ENCODE assay signal across 11 mouse cellular contexts in the genomic region with DNA sequence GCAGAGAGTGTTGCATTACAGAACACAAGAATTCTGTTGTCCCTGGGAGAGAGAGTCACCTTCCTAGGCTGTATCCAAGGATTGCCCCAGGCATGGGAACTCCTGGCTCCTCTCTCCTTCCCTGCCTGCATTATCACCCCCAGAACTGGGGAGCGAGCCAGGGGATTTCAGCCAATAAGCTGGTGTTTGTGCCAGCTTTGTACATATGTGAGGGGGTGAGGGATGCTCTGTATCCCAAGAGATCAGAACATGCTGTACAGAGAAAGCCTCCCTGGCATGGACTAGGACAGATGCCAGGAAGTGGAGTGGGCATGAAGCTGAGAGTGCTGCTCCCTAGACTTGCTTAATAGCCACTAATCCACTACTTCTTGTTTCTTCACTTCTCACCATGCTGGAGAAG. TPM values are rescaled to one million over a fixed set of nuclear protein-coding genes. Genes with fewer than 3 reads are reported as not detected.
DNase-seq lines count a peak whose midpoint lies in the region; ATAC-seq and TF ChIP-seq lines count a peak whose summit lies in the region.
"Had no signal": no experiment of that assay in that cellular context is flagged by ENCODE, and none has a peak within 500 bp of the region (broad histone marks: within the 10 kb centered on the region; RNA-seq: fewer than 3 reads in every experiment).

No protein-coding gene starts in this region.

- H3K9ac ChIP-seq in midbrain, embryonic 16.5 days (ENCODE audit: low read depth, low read length) = no peak overlapping the region
- no peak overlapping the region for H3K9ac ChIP-seq in stomach, postnatal 0 days (ENCODE audit: low read length)
- H3K9ac ChIP-seq: heart, embryonic 15.5 days; neural tube, embryonic 12.5 days had no signal

- peak; percentile 72; the same call in 1 of the 2 replicates for ATAC-seq in midbrain, embryonic 16.5 days
- no peak for ATAC-seq in stomach, postnatal 0 days (ENCODE audit: low FRiP score, low TSS enrichment)

- H3K27ac ChIP-seq in midbrain, embryonic 16.5 days (ENCODE audit: low read length) = no peak overlapping the region
- no peak overlapping the region for H3K27ac ChIP-seq in midbrain, embryonic 10.5 days (replicated peaks)
- H3K27ac ChIP-seq in stomach, postnatal 0 days (replicated peaks) = no peak overlapping the region
- H3K27ac ChIP-seq: heart, embryonic 15.5 days; neural tube, embryonic 12.5 days had no signal

- WGBS in midbrain, embryonic 16.5 days = 76% methylated on average over 1 of the region's 1 CpGs
- 100% methylated on average over 1 of the region's 1 CpGs for WGBS in midbrain, embryonic 10.5 days
- 67% methylated on average over 1 of the region's 1 CpGs for WGBS in stomach, postnatal 0 days

- TF ChIP-seq CTCF in stomach, postnatal 0 days (IDR thresholded peaks at IDR 0.05; ENCODE audit: low read depth) = no peak

- no peak for TF ChIP-seq EP300 in stomach, postnatal 0 days (optimal IDR thresholded peaks at IDR 0.05)

- H3K4me1 ChIP-seq in midbrain, embryonic 16.5 days (ENCODE audit: control insufficient read depth, insufficient read depth, low read length) = no peaks in the 10 kb centered on the region
- H3K4me1 ChIP-seq in midbrain, embryonic 10.5 days = no peaks in the 10 kb centered on the region
- H3K4me1 ChIP-seq in stomach, postnatal 0 days (replicated peaks; ENCODE audit: control insufficient read depth, insufficient read depth) = no peaks in the 10 kb centered on the region
- H3K4me1 ChIP-seq: heart, embryonic 15.5 days; neural tube, embryonic 12.5 days had no signal

- no peak for DNase-seq in midbrain, embryonic 10.5 days (ENCODE audit: low spot score)
- DNase-seq in fat pad, adult 2 months (ENCODE audit: extremely low read depth, low read depth, low spot score) = peak; percentile 4
- peak; percentile 86 for DNase-seq in layer of hippocampus, postnatal 36 days
- DNase-seq in stomach, postnatal 0 days (ENCODE audit: low spot score) = peak; percentile 23
- no peak for DNase-seq in thymus, postnatal 14 days
- no peak for DNase-seq in adrenal gland, postnatal 4 days (ENCODE audit: low spot score in 2 of 2)
- DNase-seq: adrenal gland, postnatal 10 days; kidney, postnatal 25 days had no signal

- H3K36me3 ChIP-seq in midbrain, embryonic 16.5 days (ENCODE audit: control insufficient read depth, insufficient read depth, low read length) = 0 out of 2 replicates have a peak, but pooled peaks cover 2% of the 10 kb centered on the region
- no peaks in the 10 kb centered on the region for H3K36me3 ChIP-seq in midbrain, embryonic 10.5 days
- no peaks in the 10 kb centered on the region for H3K36me3 ChIP-seq in stomach, postnatal 0 days (ENCODE audit: control insufficient read depth, insufficient read depth, low read length)
- H3K36me3 ChIP-seq: heart, embryonic 15.5 days; neural tube, embryonic 12.5 days had no signal

- H3K4me3 ChIP-seq in midbrain, embryonic 16.5 days (ENCODE audit: low read depth, low read length) = no peak overlapping the region
- no peak overlapping the region for H3K4me3 ChIP-seq in midbrain, embryonic 10.5 days
- H3K4me3 ChIP-seq in stomach, postnatal 0 days (ENCODE audit: low read depth, low read length) = no peak overlapping the region
- H3K4me3 ChIP-seq: heart, embryonic 15.5 days; neural tube, embryonic 12.5 days had no signal

- H3K9me3 ChIP-seq in midbrain, embryonic 16.5 days (replicated peaks; ENCODE audit: control insufficient read depth, low read length, poor library complexity, severe bottlenecking) = no peaks in the 10 kb centered on the region
- no peaks in the 10 kb centered on the region for H3K9me3 ChIP-seq in midbrain, embryonic 10.5 days (replicated peaks)
- H3K9me3 ChIP-seq in stomach, postnatal 0 days (ENCODE audit: control insufficient read depth, low read length) = no peaks in the 10 kb centered on the region
- H3K9me3 ChIP-seq: heart, embryonic 15.5 days; neural tube, embryonic 12.5 days had no signal

- H3K27me3 ChIP-seq in midbrain, embryonic 16.5 days (ENCODE audit: control insufficient read depth, insufficient read depth, low read depth, low read length) = no peaks in the 10 kb centered on the region
- H3K27me3 ChIP-seq in midbrain, embryonic 10.5 days (ENCODE audit: low read depth, poor library complexity, severe bottlenecking) = no peaks in the 10 kb centered on the region
- no peaks in the 10 kb centered on the region for H3K27me3 ChIP-seq in stomach, postnatal 0 days (ENCODE audit: control insufficient read depth, insufficient read depth, low read length)
- H3K27me3 ChIP-seq: heart, embryonic 15.5 days; neural tube, embryonic 12.5 days had no signal

- H3K4me2 ChIP-seq in midbrain, embryonic 16.5 days (ENCODE audit: low read length) = no peak overlapping the region
- no peak overlapping the region for H3K4me2 ChIP-seq in stomach, postnatal 0 days (replicated peaks; ENCODE audit: low read depth)
- H3K4me2 ChIP-seq: heart, embryonic 15.5 days; neural tube, embryonic 12.5 days had no signal

RNA-seq across cellular contexts. Expression of gene Dnah9, which starts 53.8 kb away (rescaled TPM):
- 2.6 and 2.7 TPM in 2 replicates for polyA plus RNA-seq in midbrain, embryonic 16.5 days (2015; fragmentation: Nextera tagmentation; extraction: Ambion mirVana)
- 0.32 and 0.57 TPM in 2 replicates for polyA plus RNA-seq in midbrain, embryonic 10.5 days (2016; fragmentation: Nextera tagmentation; extraction: Ambion mirVana)
- 10 to 100 TPM; 15.6 to 16.4 TPM for total RNA-seq in layer of hippocampus, postnatal 36 days (2021)
- 0.11 and 0.35 TPM in 2 replicates for polyA plus RNA-seq in stomach, postnatal 0 days (2015; fragmentation: Nextera tagmentation; extraction: Ambion mirVana)
- under 1 TPM; 0.03 to 0.50 TPM for total RNA-seq in adrenal gland, postnatal 4 days (2021)

Comparison
In these comparisons a context has a peak if more than half of its experiments do, and no peak if none do; other contexts are left out.
1. DNase-seq: peak in fat pad, adult 2 months (single experiment), layer of hippocampus, postnatal 36 days (2 of 2) and stomach, postnatal 0 days (single experiment); none in midbrain, embryonic 10.5 days (single experiment), thymus, postnatal 14 days (single experiment) and adrenal gland, postnatal 4 days (0 of 2).